Mouse (Mus musculus) embryonic fibroblast, embryonic 13.5 days (primary cell): ENCODE measurements around the gene Ccdc85c.

Experiments used
- CTCF ChIP-seq: IDR thresholded peaks from 2 replicates; pipeline ENCODE4 v1.5.1; 2011; ENCODE audit warnings: mild to moderate bottlenecking, control low read depth, low read length, moderate library complexity, borderline replicate concordance; ENCODE audit not compliant: insufficient read depth
- POLR2A ChIP-seq: IDR thresholded peaks from 2 replicates; pipeline ENCODE4 v1.6.1; 2011; ENCODE audit warnings: low read depth, mild to moderate bottlenecking, control low read depth, low read length, moderate library complexity

DNA sequence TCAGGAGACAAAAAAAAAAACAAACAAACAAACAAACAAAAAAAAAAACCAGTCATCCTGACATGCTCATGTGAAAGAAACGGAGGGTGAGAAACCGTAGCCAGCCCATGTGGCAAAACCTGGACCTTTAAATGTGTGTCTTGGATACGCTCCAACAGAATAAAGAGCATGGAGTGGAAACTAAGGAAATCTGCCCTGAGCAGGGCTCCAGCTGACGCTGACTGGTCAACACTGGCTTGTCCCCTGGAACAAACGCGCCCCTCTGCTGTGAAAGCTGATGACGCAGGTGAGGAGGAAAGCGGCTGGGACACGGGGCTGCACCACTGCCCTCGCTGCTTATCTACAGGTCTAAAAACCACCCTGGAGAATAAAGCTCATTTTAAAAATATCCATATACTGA is 18.5 kb downstream of the Ccdc85c start:
- TF ChIP-seq CTCF, result no peak
- TF ChIP-seq POLR2A, result no peak
